Mouse (Mus musculus): ENCODE data around the gene Asns. TPM values are rescaled to one million over a fixed set of nuclear protein-coding genes. Genes with fewer than 3 reads are reported as not detected.

Asns gene
- polyA plus RNA-seq, 1 experiment, result 122 TPM

GRCm38 (mm10) chr6:7676194-7676901 is 16.7 kb downstream of the Asns start:
- Histone ChIP-seq H3K79me3 (ENCODE audit: low read depth) (no peaks in the 10 kb centered on the region), H3K4me3 (ENCODE audit: insufficient read depth, poor library complexity, severe bottlenecking) (no peak overlapping the region), H3K36me3 (ENCODE audit: control insufficient read depth, insufficient read depth) (peaks cover 69% of the 10 kb centered on the region), H3ac (ENCODE audit: control insufficient read depth, insufficient read length, low read depth) (no peak overlapping the region), H3K79me2 (ENCODE audit: control insufficient read depth, insufficient read depth) (no peaks in the 10 kb centered on the region), H3K27me3 (ENCODE audit: control insufficient read depth, insufficient read depth, insufficient read length) (no peaks in the 10 kb centered on the region)
- TF ChIP-seq CEBPB (IDR thresholded peaks at IDR 0.05; ENCODE audit: low read depth) (no peak), FOSL1 (IDR thresholded peaks at IDR 0.05; ENCODE audit: insufficient read depth, low read length, poor library complexity, severe bottlenecking) (no peak), USF1 (IDR thresholded peaks at IDR 0.05; ENCODE audit: low read depth) (no peak), MAX (IDR thresholded peaks at IDR 0.05) (no peak), MYOD1 (IDR thresholded peaks at IDR 0.05; ENCODE audit: control insufficient read depth, insufficient read length, low read depth) (no peak), MYOG (IDR thresholded peaks at IDR 0.05; ENCODE audit: control insufficient read depth, extremely low read depth, insufficient read length) (no peak), CTCF (IDR thresholded peaks at IDR 0.05; ENCODE audit: control insufficient read depth, insufficient read depth, insufficient read length) (no peak)

GRCm38 (mm10) chr6:7672438-7673253 is 20.4 kb downstream of the Asns start:
- TF ChIP-seq MYOG (IDR thresholded peaks at IDR 0.05; ENCODE audit: control insufficient read depth, extremely low read depth, insufficient read length), result no peak
- TF ChIP-seq USF1 (IDR thresholded peaks at IDR 0.05; ENCODE audit: low read depth), result no peak
- TF ChIP-seq CTCF (IDR thresholded peaks at IDR 0.05; ENCODE audit: control insufficient read depth, insufficient read depth, insufficient read length), result no peak
- no peak for TF ChIP-seq MYOD1 (IDR thresholded peaks at IDR 0.05; ENCODE audit: control insufficient read depth, insufficient read length, low read depth)
- no peak for TF ChIP-seq MAX (IDR thresholded peaks at IDR 0.05)
- no peak for TF ChIP-seq CEBPB (IDR thresholded peaks at IDR 0.05; ENCODE audit: low read depth)
- TF ChIP-seq FOSL1 (IDR thresholded peaks at IDR 0.05; ENCODE audit: insufficient read depth, low read length, poor library complexity, severe bottlenecking), result no peak
- Histone ChIP-seq H3K27me3 (ENCODE audit: control insufficient read depth, insufficient read depth, insufficient read length) (no peaks in the 10 kb centered on the region), H3K4me3 (ENCODE audit: insufficient read depth, poor library complexity, severe bottlenecking) (no peak overlapping the region), H3K36me3 (ENCODE audit: control insufficient read depth, insufficient read depth) (peaks cover 38% of the 10 kb centered on the region), H3ac (ENCODE audit: control insufficient read depth, insufficient read length, low read depth) (no peak overlapping the region), H3K79me2 (ENCODE audit: control insufficient read depth, insufficient read depth) (no peaks in the 10 kb centered on the region), H3K79me3 (ENCODE audit: low read depth) (no peaks in the 10 kb centered on the region)

- no peak for TF ChIP-seq MAX (IDR thresholded peaks at IDR 0.05)
- no peak for TF ChIP-seq MYOG (IDR thresholded peaks at IDR 0.05; ENCODE audit: control insufficient read depth, extremely low read depth, insufficient read length)
- TF ChIP-seq USF1 (IDR thresholded peaks at IDR 0.05; ENCODE audit: low read depth), result no peak
- no peak for TF ChIP-seq CTCF (IDR thresholded peaks at IDR 0.05; ENCODE audit: control insufficient read depth, insufficient read depth, insufficient read length)
- TF ChIP-seq MYOD1 (IDR thresholded peaks at IDR 0.05; ENCODE audit: control insufficient read depth, insufficient read length, low read depth), result no peak
- TF ChIP-seq CEBPB (IDR thresholded peaks at IDR 0.05; ENCODE audit: low read depth), result no peak
- no peak for TF ChIP-seq FOSL1 (IDR thresholded peaks at IDR 0.05; ENCODE audit: insufficient read depth, low read length, poor library complexity, severe bottlenecking)
- Histone ChIP-seq H3K4me3 (ENCODE audit: insufficient read depth, poor library complexity, severe bottlenecking) (no peak overlapping the region), H3K79me2 (ENCODE audit: control insufficient read depth, insufficient read depth) (no peaks in the 10 kb centered on the region), H3ac (ENCODE audit: control insufficient read depth, insufficient read length, low read depth) (no peak overlapping the region), H3K79me3 (ENCODE audit: low read depth) (no peaks in the 10 kb centered on the region), H3K36me3 (ENCODE audit: control insufficient read depth, insufficient read depth) (peaks cover 28% of the 10 kb centered on the region), H3K27me3 (ENCODE audit: control insufficient read depth, insufficient read depth, insufficient read length) (no peaks in the 10 kb centered on the region)
Observed at GRCm38 (mm10) chr6:7671429-7671828, 21.6 kb downstream of the Asns start.

- Histone ChIP-seq H3K4me3 (ENCODE audit: insufficient read depth, poor library complexity, severe bottlenecking) (no peak overlapping the region), H3K27me3 (ENCODE audit: control insufficient read depth, insufficient read depth, insufficient read length) (no peaks in the 10 kb centered on the region), H3K79me3 (ENCODE audit: low read depth) (no peaks in the 10 kb centered on the region), H3ac (ENCODE audit: control insufficient read depth, insufficient read length, low read depth) (no peak overlapping the region), H3K79me2 (ENCODE audit: control insufficient read depth, insufficient read depth) (no peaks in the 10 kb centered on the region), H3K36me3 (ENCODE audit: control insufficient read depth, insufficient read depth) (peaks cover 22% of the 10 kb centered on the region)
- TF ChIP-seq CEBPB (IDR thresholded peaks at IDR 0.05; ENCODE audit: low read depth), result no peak
Observed at GRCm38 (mm10) chr6:7670588-7670987, 22.5 kb downstream of the Asns start.

GRCm38 (mm10) chr6:7669721-7670120 is 23.3 kb downstream of the Asns start:
- no peaks in the 10 kb centered on the region for H3K27me3 ChIP-seq (ENCODE audit: control insufficient read depth, insufficient read depth, insufficient read length)
- no peak overlapping the region for H3ac ChIP-seq (ENCODE audit: control insufficient read depth, insufficient read length, low read depth)
- TF ChIP-seq MYOD1 (IDR thresholded peaks at IDR 0.05; ENCODE audit: control insufficient read depth, insufficient read length, low read depth) (no peak), USF1 (IDR thresholded peaks at IDR 0.05; ENCODE audit: low read depth) (no peak), CEBPB (IDR thresholded peaks at IDR 0.05; ENCODE audit: low read depth) (no peak), MYOG (IDR thresholded peaks at IDR 0.05; ENCODE audit: control insufficient read depth, extremely low read depth, insufficient read length) (no peak), MAX (IDR thresholded peaks at IDR 0.05) (no peak), CTCF (IDR thresholded peaks at IDR 0.05; ENCODE audit: control insufficient read depth, insufficient read depth, insufficient read length) (no peak)
- H3K79me3 ChIP-seq (ENCODE audit: low read depth), result no peaks in the 10 kb centered on the region
- no peak overlapping the region for H3K4me3 ChIP-seq (ENCODE audit: insufficient read depth, poor library complexity, severe bottlenecking)
- peaks cover 14% of the 10 kb centered on the region for H3K36me3 ChIP-seq (ENCODE audit: control insufficient read depth, insufficient read depth)
- H3K79me2 ChIP-seq (ENCODE audit: control insufficient read depth, insufficient read depth), result no peaks in the 10 kb centered on the region
